Mouse (Mus musculus) lung, postnatal 0 days (tissue): ENCODE results near the gene Adgra1.

Source experiments
- CTCF ChIP-seq: IDR thresholded peaks from 2 replicates; pipeline ENCODE4 v1.5.1; 2016; ENCODE audit warnings: antibody characterized with exemption, mild to moderate bottlenecking
- EP300 ChIP-seq: IDR thresholded peaks from 2 replicates; pipeline ENCODE4 v1.6.1; 2016; ENCODE audit warnings: antibody characterized with exemption, mild to moderate bottlenecking, control low read depth

- no peak for TF ChIP-seq EP300
- TF ChIP-seq CTCF = no peak
Observed at GRCm38 (mm10) chr7:139810036-139810435, 23.9 kb upstream of the Adgra1 start.
